Mouse (Mus musculus) ovary, postnatal 14 days (tissue): ENCODE data around the gene Hccs.
"Not testable (repeated sequence)": the region's sequence is repeated elsewhere in the genome, so short reads cannot be mapped to it uniquely, and the experiment has no call there.

ENCODE experiments used
- DNase-seq: peaks from one replicate; pipeline ENCODE4 v3.0.0; 2022; ENCODE audit warnings: low spot score

Hccs gene

DNA sequence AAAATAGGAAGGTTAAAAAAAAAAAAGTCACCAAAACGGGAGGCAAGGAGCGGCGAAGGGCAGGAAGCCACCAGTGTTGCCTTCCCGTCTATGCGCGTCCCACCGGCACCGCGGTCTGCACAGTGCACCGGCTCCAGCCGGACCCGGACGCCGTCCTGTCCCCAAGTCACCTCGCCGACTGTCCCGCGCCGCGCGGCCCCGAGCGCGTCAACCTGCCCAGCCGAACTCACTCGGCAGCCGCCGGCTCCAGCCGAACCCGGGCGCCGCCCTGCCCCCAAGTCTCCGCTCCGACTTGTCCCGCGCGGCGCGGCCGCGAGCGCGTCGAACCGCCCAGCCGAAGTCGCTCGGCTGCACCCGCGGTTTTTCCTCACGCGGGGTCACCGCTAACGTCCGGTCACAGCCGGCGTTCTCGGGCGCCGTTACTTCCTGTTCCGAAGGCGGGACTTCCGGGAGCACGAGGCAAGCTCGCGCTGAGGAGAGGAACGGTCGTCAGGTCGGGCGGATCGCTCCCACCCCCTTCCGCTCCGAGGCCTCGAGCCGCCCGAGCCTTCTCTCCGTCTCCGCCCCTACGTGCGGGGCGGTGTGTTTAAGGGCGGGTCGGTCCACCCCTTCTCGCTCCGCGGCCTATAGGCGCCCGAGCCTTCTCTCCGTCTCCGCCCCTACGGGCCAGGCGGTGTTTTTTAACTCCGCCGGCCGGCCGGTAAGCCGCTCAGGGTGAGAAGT, at the start of gene Hccs:
TSS of gene Hccs (minus strand) at position 428 of the 723 bp plus-strand sequence.
- peak; percentile 65 for DNase-seq

GRCm38 (mm10) chrX:169357146-169357772, 37.1 kb upstream of the Hccs start:
- DNase-seq, result no peak

GRCm38 (mm10) chrX:169338213-169338612, 18.0 kb upstream of the Hccs start:
- DNase-seq, result no peak

DNA sequence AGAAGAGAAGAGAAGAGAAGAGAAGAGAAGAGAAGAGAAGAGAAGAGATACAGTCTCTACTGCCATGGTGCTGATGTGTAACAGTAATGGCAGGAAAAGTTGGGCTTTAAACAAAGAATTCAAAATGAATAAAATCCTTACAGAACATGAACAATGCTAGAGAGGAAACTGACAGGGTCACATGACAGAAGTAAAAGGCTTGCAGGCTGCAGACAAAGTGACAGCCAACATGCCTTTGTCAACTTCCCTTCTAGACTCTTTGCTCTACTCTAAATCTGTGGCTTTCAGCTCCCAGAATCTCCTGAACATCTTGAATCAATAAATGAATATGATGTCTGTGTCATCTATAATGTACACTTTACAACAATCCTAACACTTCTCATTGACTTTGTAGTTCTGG, 17.4 kb upstream of the Hccs start:
- no peak for DNase-seq

- peak; percentile 22 for DNase-seq
These were observed 12.1 kb upstream of the Hccs start for GRCm38 (mm10) chrX:169332264-169332663.

GRCm38 (mm10) chrX:169325929-169326595, 5.9 kb upstream of the Hccs start:
- no peak for DNase-seq

DNA sequence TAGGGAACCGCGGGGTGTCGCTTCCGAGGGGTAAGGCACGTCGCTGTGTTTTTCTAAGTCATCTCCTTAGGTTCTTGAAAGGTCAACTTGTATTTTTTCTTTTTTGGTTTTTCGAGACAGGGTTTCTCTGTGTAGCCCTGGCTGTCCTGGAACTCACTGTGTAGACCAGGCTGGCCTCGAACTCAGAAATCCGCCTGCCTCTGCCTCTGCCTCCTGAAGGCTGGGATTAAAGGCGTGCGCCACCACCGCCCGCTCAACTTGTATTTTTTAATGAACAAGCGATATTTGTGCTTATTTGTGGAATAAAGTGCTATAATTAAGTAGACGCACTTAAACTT, 465 bp upstream of the Hccs start:
- DNase-seq, result not testable (repeated sequence)

GRCm38 (mm10) chrX:169319066-169319760, 959 bp downstream of the Hccs start:
- DNase-seq, result no peak

GRCm38 (mm10) chrX:169308559-169308958, 11.6 kb downstream of the Hccs start:
- DNase-seq, result no peak

GRCm38 (mm10) chrX:169303945-169304344, 16.2 kb downstream of the Hccs start:
- DNase-seq, result peak; percentile 16

DNA sequence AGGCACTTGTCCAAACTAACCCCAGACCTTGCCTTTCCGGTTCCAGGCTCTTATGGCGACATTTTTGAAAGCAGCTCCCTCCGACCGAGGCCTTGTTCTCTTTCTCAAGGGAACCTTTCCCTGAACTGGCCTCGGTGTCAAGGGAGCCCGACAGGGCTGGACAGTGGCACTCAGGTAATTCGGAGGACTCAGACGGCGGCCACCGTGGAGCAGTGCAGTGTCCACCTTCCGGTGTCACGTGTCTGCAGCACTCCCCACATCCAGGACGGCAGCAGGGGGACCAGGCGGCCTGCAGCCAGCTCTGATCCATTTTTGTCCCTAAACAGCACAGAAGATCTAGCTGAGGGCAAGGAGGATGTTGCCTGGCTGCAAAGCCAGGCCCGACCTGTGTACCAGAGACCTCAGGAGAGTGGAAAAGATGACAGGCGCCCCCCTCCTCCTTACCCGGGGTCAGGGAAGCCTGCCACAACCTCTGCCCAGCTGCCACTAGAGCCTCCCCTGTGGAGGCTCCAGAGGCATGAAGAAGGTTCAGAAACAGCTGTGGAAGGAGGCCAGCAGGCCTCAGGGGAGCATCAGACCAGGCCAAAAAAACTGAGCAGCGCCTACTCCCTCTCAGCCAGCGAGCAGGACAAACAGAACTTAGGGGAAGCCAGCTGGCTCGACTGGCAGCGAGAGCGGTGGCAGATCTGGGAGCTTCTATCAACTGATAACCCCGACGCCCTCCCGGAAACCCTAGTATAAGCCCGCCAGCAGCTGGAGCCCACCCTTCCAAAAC, 17.7 kb downstream of the Hccs start:
- DNase-seq, result peak; percentile 4

DNA sequence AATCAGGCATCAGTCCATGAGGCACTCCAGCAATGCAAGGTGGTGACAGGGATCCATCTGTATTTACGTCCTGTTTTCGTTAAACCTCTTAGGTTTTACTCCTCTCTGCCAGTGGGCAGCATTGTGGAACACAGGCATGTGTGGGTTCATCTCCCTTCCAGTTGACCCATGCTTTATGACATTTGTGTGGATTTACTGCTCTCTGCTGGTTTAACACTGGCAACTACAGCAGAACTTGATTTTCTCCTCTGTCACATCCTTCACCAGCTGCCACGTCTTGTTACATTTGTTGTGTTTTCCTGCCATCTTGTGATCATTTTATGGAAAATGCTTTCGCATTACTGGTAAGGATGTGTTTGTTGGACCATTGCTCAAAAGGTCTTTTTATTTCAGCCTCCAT, 20.6 kb downstream of the Hccs start:
- DNase-seq, result no peak

- DNase-seq, result no peak
These were observed 56.6 kb downstream of the Hccs start for GRCm38 (mm10) chrX:169263433-169264172.

- no peak for DNase-seq
These were observed 58.0 kb downstream of the Hccs start for GRCm38 (mm10) chrX:169262212-169262611.

DNA sequence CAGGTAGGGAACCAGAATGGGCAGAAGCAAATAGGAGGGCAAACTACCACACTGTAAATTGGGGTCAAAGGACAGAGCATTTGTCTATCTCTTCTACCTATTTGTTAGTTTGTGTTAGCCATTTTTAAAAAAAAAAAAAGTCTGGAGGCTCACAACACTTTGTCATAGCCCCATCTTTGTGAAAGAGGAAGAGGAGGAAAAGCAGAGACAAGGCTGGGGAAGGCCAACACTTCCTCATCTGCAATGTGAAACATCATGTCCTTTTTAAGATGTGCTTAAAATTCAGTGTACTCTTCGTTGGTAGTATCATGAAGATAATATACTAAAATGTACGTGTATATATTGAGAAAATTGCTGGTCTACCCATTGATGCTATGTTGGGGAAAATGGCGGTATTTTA, 59.1 kb downstream of the Hccs start:
- no peak for DNase-seq

DNA sequence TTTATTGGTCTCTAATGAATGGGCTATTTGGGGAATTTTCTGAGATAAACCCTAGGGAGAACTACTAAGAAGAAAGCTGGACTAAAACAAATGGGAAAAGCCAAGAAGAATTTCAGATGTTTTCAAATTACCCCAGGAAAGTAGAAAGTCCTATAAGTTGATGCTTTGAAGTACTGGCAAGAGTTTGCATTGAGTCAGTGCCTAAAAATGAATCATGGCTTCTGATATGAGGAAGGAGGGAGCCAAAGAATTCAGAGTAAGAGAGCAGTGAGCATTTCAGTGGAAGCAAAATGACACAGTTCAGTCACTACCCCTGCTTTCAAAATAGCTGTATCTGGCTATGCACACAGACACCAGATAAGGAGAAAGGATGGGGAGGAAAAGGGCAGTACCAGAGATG, 63.4 kb downstream of the Hccs start:
- DNase-seq, result no peak

- no peak for DNase-seq
These were observed 64.3 kb downstream of the Hccs start for GRCm38 (mm10) chrX:169255915-169256314.

- no peak for DNase-seq
These were observed 97.7 kb downstream of the Hccs start for GRCm38 (mm10) chrX:169222357-169223062.

- no peak for DNase-seq
These were observed 100.1 kb downstream of the Hccs start for GRCm38 (mm10) chrX:169220064-169220463.

GRCm38 (mm10) chrX:169210019-169210418, 110.2 kb downstream of the Hccs start:
- no peak for DNase-seq
